Mouse (Mus musculus) stomach, embryonic 15.5 days (tissue): ENCODE measurements around the gene Lsm12. TPM values are rescaled to one million over a fixed set of nuclear protein-coding genes. Genes with fewer than 3 reads are reported as not detected.

Source experiments
- ATAC-seq: fragments of 200-750 bp; cut with Nextera tagmentation; 2 replicates; pipeline ENCODE4 v1.8.0; 2017; ENCODE audit warnings: low read depth, moderate number of reproducible peaks, moderate TSS enrichment; ENCODE audit not compliant: insufficient read depth, low FRiP score
- H3K27ac ChIP-seq: fragments of 300-500 bp; sonication (generic); 2 replicates; pipeline ENCODE4 v1.5.1; 2015; ENCODE audit warnings: mild to moderate bottlenecking, inconsistent platforms
- H3K27me3 ChIP-seq: fragments of 300-500 bp; sonication (generic); replicated peaks from 2 replicates; pipeline ENCODE4 v1.6.1; 2015; ENCODE audit warnings: inconsistent platforms
- H3K36me3 ChIP-seq: fragments of 300-500 bp; sonication (generic); 2 replicates; pipeline ENCODE4 v1.6.1; 2015; ENCODE audit warnings: inconsistent platforms
- H3K4me1 ChIP-seq: fragments of 300-500 bp; sonication (generic); 2 replicates; pipeline ENCODE4 v1.6.1; 2015; ENCODE audit warnings: inconsistent platforms
- H3K4me2 ChIP-seq: fragments of 300-500 bp; sonication (generic); 2 replicates; pipeline ENCODE4 v1.6.1; 2015; ENCODE audit warnings: mild to moderate bottlenecking, inconsistent platforms
- H3K4me3 ChIP-seq: fragments of 300-500 bp; sonication (generic); replicated peaks from 2 replicates; pipeline ENCODE4 v1.5.1; 2015; ENCODE audit warnings: inconsistent platforms
- H3K9ac ChIP-seq: fragments of 300-500 bp; sonication (generic); 2 replicates; pipeline ENCODE4 v1.6.1; 2015; ENCODE audit warnings: inconsistent platforms
- H3K9me3 ChIP-seq: fragments of 300-500 bp; sonication (generic); 2 replicates; pipeline ENCODE4 v1.6.1; 2016; ENCODE audit warnings: inconsistent platforms
- WGBS: fragments of 180-500 bp; shearing (Covaris S2); methylation state at CpG from one replicate; pipeline ENCODE4 v1.1.7; 2015; 5-methylcytosine and 5-hydroxymethylcytosine counted together
- polyA plus RNA-seq: library from polyadenylated mRNA; unstranded; fragments of >200 nt; fragmentation: Nextera tagmentation; extraction: Ambion mirVana; gene quantifications from 2 replicates; pipeline ENCODE4 v1.2.1, GENCODE M21; 2015

The Lsm12 gene
- polyA plus RNA-seq, 1 experiment from 2014 or later = 110 TPM

- H3K9ac ChIP-seq = no peak overlapping the region
- 75% methylated on average over 21 of the region's 21 CpGs for WGBS
- ATAC-seq = peak; percentile 57
- no peaks in the 10 kb centered on the region for H3K27me3 ChIP-seq
- no peaks in the 10 kb centered on the region for H3K9me3 ChIP-seq
- H3K36me3 ChIP-seq = peaks cover 55% of the 10 kb centered on the region
- H3K4me3 ChIP-seq = no peak overlapping the region
- no peak overlapping the region for H3K4me2 ChIP-seq
- H3K27ac ChIP-seq = no peak overlapping the region
- peaks cover 1% of the 10 kb centered on the region; the same call in 1 of the 2 replicates for H3K4me1 ChIP-seq
Observed at GRCm38 (mm10) chr11:102196018-102196797, 11.1 kb upstream of the Lsm12 start.

- no peak overlapping the region for H3K4me3 ChIP-seq
- no peaks in the 10 kb centered on the region for H3K9me3 ChIP-seq
- no peak overlapping the region for H3K27ac ChIP-seq
- WGBS = 87% methylated on average over 9 of the region's 9 CpGs
- no peak for ATAC-seq
- no peak overlapping the region for H3K9ac ChIP-seq
- peaks cover 37% of the 10 kb centered on the region for H3K36me3 ChIP-seq
- H3K27me3 ChIP-seq = no peaks in the 10 kb centered on the region
- peaks cover 17% of the 10 kb centered on the region; the same call in 1 of the 2 replicates for H3K4me1 ChIP-seq
- H3K4me2 ChIP-seq = no peak overlapping the region
Observed at GRCm38 (mm10) chr11:102193657-102194440, 8.8 kb upstream of the Lsm12 start.

GRCm38 (mm10) chr11:102190848-102191247 is 5.8 kb upstream of the Lsm12 start:
- Histone ChIP-seq H3K9ac (no peak overlapping the region), H3K4me2 (peak overlapping the region; percentile 91), H3K36me3 (peaks cover 12% of the 10 kb centered on the region; the same call in 1 of the 2 replicates), H3K27ac (0 out of 2 replicates have a peak overlapping the region, but pooled peaks have one; percentile 26), H3K4me1 (peaks cover 19% of the 10 kb centered on the region; the same call in 1 of the 2 replicates), H3K27me3 (no peaks in the 10 kb centered on the region), H3K9me3 (no peaks in the 10 kb centered on the region), H3K4me3 (no peak overlapping the region)
- ATAC-seq = no peak
- 45% methylated on average over 4 of the region's 4 CpGs for WGBS

- H3K4me1 ChIP-seq = peaks cover 19% of the 10 kb centered on the region; the same call in 1 of the 2 replicates
- peak; percentile 71 for ATAC-seq
- no peaks in the 10 kb centered on the region for H3K27me3 ChIP-seq
- H3K9me3 ChIP-seq = no peaks in the 10 kb centered on the region
- H3K36me3 ChIP-seq = peaks cover 4% of the 10 kb centered on the region; the same call in 1 of the 2 replicates
- H3K9ac ChIP-seq = peak within 1 kb of the TSS; percentile 38
- 1% methylated on average over 50 of the region's 50 CpGs for WGBS
- H3K4me2 ChIP-seq = peak within 1 kb of the TSS; percentile 91
- H3K27ac ChIP-seq = peak within 1 kb of the TSS; percentile 81
- peak within 1 kb of the TSS; percentile 59 for H3K4me3 ChIP-seq
Observed at GRCm38 (mm10) chr11:102189461-102190436, 4.7 kb upstream of the Lsm12 start, which contains the start of gene G6pc3. Gene G6pc3 (plus strand): TSS chr11:102189620.

- Histone ChIP-seq H3K4me1 (peaks cover 19% of the 10 kb centered on the region; the same call in 1 of the 2 replicates), H3K4me2 (peak overlapping the region; percentile 91), H3K9me3 (no peaks in the 10 kb centered on the region), H3K27me3 (no peaks in the 10 kb centered on the region), H3K4me3 (peak overlapping the region; percentile 59), H3K9ac (no peak overlapping the region), H3K27ac (peak overlapping the region; percentile 81; the same call in 1 of the 2 replicates), H3K36me3 (no peaks in the 10 kb centered on the region)
- WGBS = 57% methylated on average over 6 of the region's 6 CpGs
- no peak for ATAC-seq
Observed at GRCm38 (mm10) chr11:102188980-102189379, 3.9 kb upstream of the Lsm12 start.

GRCm38 (mm10) chr11:102186235-102186634 is 1.1 kb upstream of the Lsm12 start:
- Histone ChIP-seq H3K27me3 (no peaks in the 10 kb centered on the region), H3K4me1 (peaks cover 21% of the 10 kb centered on the region), H3K27ac (peak overlapping the region; percentile 16; the same call in 1 of the 2 replicates), H3K4me2 (no peak overlapping the region), H3K9me3 (no peaks in the 10 kb centered on the region), H3K4me3 (no peak overlapping the region), H3K9ac (no peak overlapping the region), H3K36me3 (0 out of 2 replicates have a peak, but pooled peaks cover 4% of the 10 kb centered on the region)
- 50% methylated on average over 1 of the region's 1 CpGs for WGBS
- ATAC-seq = no peak

- WGBS = 49% methylated on average over 3 of the region's 3 CpGs
- H3K9ac ChIP-seq = no peak overlapping the region
- peak overlapping the region; percentile 92 for H3K4me3 ChIP-seq
- H3K27me3 ChIP-seq = no peaks in the 10 kb centered on the region
- H3K4me1 ChIP-seq = peaks cover 16% of the 10 kb centered on the region
- H3K27ac ChIP-seq = peak overlapping the region; percentile 94
- ATAC-seq = no peak
- H3K9me3 ChIP-seq = no peaks in the 10 kb centered on the region
- peak overlapping the region; percentile 65 for H3K4me2 ChIP-seq
- 0 out of 2 replicates have a peak, but pooled peaks cover 4% of the 10 kb centered on the region for H3K36me3 ChIP-seq
Observed at GRCm38 (mm10) chr11:102185677-102186076, 581 bp upstream of the Lsm12 start.

GRCm38 (mm10) chr11:102184253-102184645 is 847 bp downstream of the Lsm12 start:
- Histone ChIP-seq H3K36me3 (0 out of 2 replicates have a peak, but pooled peaks cover 4% of the 10 kb centered on the region), H3K27ac (peak overlapping the region; percentile 94), H3K4me1 (peaks cover 10% of the 10 kb centered on the region), H3K9ac (peak overlapping the region; percentile 94), H3K4me2 (peak overlapping the region; percentile 65), H3K4me3 (peak overlapping the region; percentile 92), H3K9me3 (no peaks in the 10 kb centered on the region), H3K27me3 (no peaks in the 10 kb centered on the region)
- ATAC-seq = no peak
- 2% methylated on average over 7 of the region's 7 CpGs for WGBS

- ATAC-seq = no peak
- no peak overlapping the region for H3K4me2 ChIP-seq
- no peak overlapping the region for H3K27ac ChIP-seq
- H3K9ac ChIP-seq = no peak overlapping the region
- no peak overlapping the region for H3K4me3 ChIP-seq
- H3K36me3 ChIP-seq = peaks cover 18% of the 10 kb centered on the region
- peaks cover 3% of the 10 kb centered on the region; the same call in 1 of the 2 replicates for H3K4me1 ChIP-seq
- no peaks in the 10 kb centered on the region for H3K9me3 ChIP-seq
- no peaks in the 10 kb centered on the region for H3K27me3 ChIP-seq
Observed at GRCm38 (mm10) chr11:102179836-102180235, 5.3 kb downstream of the Lsm12 start.

GRCm38 (mm10) chr11:102168689-102169088 is 16.4 kb downstream of the Lsm12 start:
- Histone ChIP-seq H3K4me3 (no peak overlapping the region), H3K4me2 (no peak overlapping the region), H3K36me3 (peaks cover 28% of the 10 kb centered on the region), H3K9me3 (no peaks in the 10 kb centered on the region), H3K27me3 (no peaks in the 10 kb centered on the region), H3K27ac (no peak overlapping the region), H3K9ac (no peak overlapping the region), H3K4me1 (no peaks in the 10 kb centered on the region)
- no peak for ATAC-seq
- 82% methylated on average over 5 of the region's 5 CpGs for WGBS

GRCm38 (mm10) chr11:102167539-102167938 is 17.6 kb downstream of the Lsm12 start:
- no peaks in the 10 kb centered on the region for H3K4me1 ChIP-seq
- H3K27ac ChIP-seq = no peak overlapping the region
- peaks cover 34% of the 10 kb centered on the region for H3K36me3 ChIP-seq
- no peak for ATAC-seq
- no peak overlapping the region for H3K4me3 ChIP-seq
- H3K9me3 ChIP-seq = no peaks in the 10 kb centered on the region
- H3K4me2 ChIP-seq = no peak overlapping the region
- WGBS = 85% methylated on average over 5 of the region's 5 CpGs
- no peaks in the 10 kb centered on the region for H3K27me3 ChIP-seq
- no peak overlapping the region for H3K9ac ChIP-seq
